Mouse (Mus musculus): ENCODE data around the gene Wfdc5.

Wfdc5 gene

DNA sequence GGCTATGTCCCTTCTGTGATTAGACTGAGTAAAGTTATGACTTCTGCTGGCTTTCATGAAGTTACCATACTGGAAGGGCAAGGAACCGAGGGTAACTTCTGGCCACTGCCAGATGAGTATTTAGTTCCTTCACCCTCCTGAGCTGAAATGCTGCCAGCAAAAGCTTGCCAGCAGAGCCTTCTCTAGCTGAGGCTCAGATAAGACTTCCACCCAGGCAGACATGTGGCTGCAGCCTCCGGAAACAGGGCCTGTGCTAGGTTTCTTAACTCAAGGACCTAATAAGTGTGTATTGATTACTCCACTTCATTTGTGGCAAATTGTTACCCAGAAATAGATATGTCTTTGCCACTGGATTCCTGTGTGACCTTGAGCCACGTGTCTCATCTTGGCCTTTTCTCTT lies 9.1 kb downstream of the Wfdc5 start:
- DNase-seq, result peak; percentile 24 to 33

DNA sequence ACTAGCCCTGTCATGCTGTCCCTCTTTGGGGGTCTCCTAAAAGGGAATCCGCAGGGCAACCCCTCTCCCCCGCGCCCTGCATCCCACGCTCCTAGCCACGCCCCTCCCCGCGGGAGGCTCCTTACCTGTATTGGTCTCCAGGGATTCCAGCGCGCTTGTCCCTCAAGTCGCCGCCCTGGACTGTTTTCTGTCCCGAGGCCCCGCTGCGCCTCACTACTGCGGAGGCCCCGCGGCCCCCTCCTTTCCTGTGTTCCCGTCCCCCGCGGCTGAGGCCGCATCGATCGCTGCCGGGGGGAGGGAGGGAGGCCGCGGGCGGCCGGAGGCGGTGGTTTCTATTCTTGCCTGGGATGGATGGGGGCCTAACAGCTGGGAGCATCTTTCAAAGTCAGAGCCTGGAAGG lies 11.6 kb downstream of the Wfdc5 start, which contains the start of gene Kcns1:
Gene Kcns1, minus strand, starts transcription at position 212 of the 400 bp plus-strand sequence.
- DNase-seq, result peak; percentile 19 to 28

DNA sequence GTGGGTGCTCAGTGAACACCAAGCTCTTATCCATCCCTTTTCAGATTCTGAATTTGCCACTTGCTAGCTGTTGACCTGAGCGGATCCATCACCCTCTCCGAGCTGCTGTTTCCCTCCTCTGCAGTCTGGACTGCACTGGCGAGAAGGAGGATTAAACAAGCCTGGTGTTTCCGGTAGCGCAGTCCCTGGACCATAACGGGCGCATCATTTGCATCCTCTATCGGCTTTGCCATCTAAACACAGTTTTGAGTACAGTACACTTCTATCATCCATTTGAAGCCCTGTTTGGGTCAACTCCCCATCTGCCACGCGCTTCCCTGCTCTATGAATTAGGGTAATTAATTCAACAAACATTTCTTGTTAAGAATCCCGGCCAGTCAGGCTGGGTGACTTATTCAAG lies 12.2 kb downstream of the Wfdc5 start:
- DNase-seq, result no peak

DNA sequence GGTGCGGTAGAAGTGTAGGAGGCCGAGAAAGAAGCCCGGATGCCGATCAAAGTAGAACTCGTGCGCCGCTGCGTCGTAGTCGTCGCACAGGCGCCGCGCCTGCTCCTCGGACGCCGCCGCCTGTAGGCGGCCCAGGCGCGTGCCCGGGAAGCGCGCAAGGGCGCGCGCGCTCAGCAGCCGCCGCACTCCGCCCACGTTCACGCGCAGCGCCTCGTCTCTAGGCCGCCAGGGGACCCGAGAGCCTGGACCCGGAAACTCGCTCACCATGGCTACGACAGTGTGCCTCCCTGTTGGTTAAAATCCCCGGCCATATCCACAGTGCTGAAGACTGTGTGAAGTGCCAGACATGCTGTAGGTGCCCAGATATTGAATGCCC lies 14.0 kb downstream of the Wfdc5 start:
- DNase-seq, result peak; percentile 26 to 29

DNA sequence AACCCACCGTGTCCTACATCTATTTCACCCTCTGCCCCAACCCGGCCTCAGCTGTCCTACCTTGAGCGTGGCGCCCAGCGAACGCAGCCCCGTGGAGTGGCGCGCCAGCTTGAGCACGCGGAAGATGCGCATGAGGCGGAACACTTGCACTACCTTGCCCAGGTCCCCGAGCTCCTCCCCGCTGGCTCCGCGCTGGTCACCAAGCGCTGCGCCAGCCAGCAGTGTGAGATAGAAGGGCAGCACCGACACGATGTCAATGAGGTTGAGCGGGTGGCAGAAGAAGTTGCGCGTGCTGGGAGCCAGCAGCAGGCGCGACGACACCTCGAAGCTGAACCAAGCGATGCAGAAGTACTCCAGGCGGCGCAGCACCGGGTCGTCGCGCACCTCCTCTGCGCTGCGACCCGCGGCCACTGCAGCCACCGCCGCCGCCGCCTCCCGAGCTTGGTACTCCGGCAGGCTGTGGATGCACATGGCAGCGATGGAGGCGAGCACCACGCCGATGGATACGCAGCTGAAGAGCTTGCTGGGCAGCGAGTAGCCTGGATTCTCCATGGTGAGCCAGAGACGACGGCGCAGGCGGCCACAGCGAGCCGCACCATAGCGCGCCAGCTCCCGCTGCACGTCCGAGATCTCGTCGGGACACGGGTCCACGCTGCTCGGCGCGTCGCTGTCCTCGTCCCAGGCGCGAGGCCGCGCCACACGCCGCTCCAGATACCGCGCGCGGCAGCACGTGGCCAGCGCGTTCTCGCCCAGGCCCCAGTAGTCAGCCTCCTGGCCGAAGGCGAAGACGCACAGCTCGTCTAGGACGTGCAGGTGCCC lies 14.6 kb downstream of the Wfdc5 start:
- peak; percentile 17 to 27 for DNase-seq

DNA sequence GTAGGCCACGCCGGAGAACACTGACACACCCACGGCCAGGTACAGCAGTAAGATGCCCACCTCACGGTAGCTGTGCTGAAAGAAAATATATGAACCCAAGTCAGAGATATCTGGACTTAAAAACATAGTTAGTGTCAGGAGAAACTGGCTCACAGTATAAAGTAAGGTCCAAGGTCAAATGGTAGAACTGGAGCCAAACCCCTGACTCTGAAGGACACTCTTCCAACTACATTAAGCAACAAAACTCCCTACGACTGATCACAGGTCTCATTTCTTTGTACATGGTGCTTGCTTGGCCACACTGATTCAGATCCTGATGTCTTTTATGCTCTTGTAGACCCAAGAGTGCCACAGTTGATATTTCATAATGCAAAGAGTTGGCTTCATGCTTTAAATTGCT lies 17.6 kb downstream of the Wfdc5 start:
- DNase-seq, result no peak

DNA sequence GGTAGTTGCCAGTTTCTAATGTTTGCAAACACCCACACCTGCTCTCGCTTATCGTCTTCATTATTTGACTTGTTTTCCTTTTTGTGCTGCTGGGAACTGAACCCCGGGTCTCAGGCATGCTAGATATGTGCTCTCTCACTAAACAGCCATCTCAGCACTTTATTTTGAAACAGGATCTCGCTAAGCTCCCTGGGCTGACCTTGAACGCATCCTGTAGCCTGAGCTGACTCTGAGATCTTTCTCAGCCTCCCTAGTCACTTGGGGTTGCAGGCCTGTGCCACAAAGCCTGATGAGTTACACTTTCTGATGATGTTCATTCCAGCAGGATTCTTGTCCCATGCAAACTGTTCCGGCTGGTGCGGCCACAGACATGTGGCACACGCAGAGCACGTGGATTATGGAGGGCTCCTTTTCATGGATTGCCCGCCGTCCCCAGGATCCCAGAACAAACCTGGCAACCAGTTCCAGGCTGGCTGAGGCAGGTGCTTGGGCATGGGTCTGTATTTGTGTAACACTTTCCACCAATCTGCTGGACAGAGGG lies 21.0 kb downstream of the Wfdc5 start:
- no peak for DNase-seq

DNA sequence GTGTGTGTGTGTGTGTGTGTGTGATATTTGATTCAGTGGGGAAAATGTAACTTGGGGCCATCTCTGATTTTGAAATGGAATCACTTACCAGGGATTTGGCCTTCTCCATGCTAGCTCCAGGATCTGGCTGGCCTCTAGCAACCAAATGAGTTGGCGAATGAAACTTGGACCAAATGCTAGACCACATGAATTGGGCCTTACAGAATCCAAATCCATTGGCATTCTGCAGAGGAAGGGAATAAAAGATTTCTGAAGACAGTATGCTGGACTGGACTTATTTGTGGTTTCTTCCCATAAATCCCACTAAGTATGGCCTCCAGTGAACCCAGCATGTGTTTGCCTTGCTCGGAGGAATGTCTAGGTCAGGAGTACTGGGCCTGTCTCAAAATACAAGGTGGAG lies 23.7 kb downstream of the Wfdc5 start:
- DNase-seq, result peak in 1 of 2 experiments; percentile 23

DNA sequence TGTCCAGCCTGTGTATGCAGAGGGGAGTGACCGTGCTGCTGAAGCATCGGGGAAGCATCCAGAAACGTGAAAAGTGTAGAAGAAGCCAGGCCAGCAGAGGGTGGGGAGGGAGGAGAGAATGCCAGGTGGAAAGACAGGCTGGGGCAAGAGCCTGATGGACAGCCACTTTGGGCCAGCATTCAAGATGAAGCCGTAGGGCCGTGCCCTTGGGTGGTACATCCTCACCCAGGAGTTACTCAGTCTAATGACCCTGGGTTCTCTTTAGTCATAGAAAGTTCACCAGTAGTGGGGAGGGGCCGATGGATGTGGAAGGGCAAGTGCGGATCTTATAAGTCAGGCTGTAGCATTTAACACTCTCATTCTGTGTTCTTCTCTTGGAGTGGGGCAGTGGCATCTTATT lies 26.4 kb downstream of the Wfdc5 start:
- DNase-seq, result no peak

DNA sequence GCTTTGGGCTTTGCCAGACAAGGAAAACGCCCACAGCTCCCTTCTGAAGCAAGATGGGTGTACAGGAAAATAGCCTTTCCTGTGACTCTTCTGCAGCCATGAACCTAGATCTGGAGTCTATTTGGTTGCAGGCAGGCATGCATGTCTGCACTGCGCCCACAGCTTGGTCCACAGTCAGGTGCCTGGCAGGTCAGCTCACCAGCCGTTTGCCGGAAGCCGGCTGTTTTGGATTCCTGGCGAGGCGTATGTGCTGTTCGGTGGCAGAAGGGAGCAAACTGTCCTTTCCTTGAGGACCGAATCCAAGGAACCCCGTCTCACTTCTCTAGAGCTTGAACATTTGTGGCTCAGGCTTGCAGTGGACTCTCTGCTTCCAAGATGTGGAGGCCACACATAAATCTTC lies 28.5 kb downstream of the Wfdc5 start:
- DNase-seq, result peak in 1 of 2 experiments; percentile 17

DNA sequence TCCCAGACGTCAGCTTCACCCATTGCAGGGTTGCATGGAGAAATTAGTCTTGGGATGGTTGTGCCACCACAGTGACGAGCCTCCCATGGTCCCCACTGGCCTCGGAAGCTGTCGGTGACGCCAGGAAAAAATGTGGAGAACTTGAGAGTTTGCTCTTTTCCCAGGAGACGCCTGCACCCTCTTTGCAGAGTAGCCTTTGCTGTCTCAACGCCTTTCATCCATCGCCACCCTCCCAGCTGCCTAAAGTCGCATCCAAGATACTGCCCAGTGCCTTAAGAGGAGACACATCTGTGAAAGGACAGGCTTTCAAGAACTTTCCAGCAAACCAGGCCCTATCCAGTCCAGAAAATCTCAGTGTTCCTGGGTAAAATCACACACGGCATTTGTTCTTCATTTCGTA lies 30.2 kb downstream of the Wfdc5 start:
- DNase-seq, result no peak

DNA sequence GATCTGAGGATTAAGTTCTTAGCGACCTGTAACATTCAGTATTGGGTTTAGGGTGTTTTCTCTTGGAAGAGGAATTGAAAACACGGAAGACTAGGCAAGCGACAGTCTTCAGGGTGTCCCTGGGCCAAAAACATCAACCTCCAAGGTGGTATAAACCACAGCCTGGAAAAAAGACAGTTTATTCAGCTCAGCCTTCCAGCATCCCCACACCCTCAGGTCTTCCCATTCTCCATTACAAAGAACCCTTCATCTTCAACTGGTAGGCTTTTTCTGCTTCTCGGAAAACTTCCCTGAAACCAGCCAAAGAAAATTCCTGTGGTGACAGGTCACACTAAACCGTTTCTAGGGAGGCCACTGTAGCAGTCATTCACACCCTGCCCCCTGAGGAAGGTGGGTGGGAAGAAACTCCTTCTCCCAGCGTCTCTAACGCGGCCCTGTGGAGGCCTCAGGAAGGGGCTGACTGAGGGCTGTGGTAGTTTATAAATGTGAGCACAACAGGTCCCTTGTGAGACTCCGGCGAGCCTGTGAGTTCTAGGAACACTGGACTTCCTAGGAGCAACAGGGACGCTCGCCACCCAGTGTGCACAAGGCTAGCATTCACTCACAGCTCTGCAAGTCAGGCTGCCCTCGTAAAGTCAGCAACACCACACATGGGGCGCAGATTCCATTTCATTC lies 32.3 kb downstream of the Wfdc5 start:
- DNase-seq, result no peak

DNA sequence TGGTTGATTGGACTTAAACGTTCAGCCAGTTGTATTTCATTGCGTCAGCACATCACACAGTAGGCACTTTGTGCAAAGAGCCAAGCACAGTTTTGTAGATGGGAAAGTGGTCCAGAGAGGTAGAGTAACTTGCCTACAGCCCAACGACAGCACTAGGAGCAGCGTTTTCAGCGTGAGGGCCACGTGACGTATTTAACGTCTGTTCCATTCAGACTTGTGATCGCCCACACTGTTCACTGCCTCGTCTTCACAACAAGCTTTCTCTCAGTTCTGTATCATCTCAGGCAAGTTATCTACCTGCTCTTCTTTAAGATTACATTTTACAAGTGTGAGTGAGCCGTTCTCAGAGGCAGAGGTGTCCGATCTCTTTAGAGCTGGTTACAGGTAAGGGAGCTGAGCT lies 36.0 kb downstream of the Wfdc5 start:
- DNase-seq, result no peak

DNA sequence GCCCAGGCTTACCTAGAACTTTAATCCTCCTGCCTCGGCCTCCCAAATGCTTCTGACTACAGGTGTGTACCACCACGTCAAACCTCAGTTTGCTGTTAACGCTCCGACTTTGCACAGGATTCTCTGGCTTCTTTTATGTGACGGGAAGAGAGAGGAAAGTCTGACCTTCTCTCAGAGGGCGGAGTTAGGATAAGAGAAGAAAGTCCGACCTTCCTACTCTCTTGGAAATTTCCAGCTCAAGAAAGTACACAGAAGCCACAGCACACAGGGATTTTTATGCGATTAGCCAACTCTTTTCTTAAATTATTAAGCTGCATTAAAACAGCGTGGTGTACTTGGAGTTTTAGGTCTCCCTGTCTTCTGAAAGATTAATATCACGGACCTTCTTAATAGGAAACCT lies 38.0 kb downstream of the Wfdc5 start:
- DNase-seq, result no peak

DNA sequence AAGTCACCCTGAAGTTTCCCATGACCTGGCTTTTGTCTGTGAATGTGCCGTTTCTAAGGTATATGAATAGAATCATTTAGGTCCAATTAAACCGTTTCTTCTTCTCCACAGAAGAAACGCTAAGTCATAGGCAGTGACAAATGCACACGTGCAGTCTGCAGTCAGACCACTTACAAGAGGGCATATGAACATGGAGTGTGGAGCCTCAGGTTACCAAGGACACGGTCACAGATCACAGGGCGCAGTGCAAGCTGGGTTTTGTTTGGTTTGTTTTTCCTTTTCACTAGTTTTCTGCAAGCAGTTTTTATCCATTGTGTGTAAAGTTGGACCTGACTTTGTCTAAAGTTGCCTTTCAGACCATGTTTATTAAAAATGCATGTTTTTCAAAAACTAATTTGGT lies 38.5 kb downstream of the Wfdc5 start:
- no peak for DNase-seq

DNA sequence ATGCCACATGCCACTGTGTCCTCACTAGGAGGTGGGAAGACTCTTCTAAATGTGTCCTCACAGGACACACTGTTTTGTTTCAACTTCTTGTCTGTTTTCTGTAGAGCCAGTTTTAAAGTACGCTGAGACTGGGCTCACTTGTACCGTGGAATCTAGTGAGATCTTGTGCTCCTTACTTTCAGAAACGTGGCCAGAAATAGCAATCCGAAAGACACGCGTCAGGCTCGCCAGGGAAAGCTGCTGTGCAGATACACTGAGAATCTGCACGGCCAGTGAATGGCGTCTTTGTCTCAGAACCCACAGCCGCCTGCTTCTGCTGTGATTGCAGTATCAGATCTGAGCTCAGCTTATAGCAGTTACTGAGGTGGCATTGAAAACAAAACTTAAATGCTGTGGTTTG lies 40.5 kb downstream of the Wfdc5 start:
- DNase-seq, result no peak

DNA sequence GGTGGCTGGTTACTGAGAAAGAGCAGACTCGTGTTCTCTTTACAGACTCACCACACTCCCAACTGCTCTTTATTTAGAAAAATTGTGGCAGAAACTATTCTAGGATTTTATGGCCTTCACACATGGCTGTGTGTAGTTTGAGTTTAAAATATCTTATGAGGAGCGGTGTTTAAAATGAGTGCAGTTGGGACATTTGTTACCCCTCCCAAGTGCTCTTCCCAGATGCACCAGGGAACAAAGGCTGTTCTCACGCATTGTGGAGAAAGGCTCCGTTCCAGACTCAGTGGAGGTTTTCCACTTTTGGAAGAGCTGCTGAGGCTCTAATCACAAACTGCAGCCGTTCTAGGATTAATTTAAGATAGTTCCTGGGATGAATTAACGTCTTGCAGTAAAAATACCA lies 44.8 kb downstream of the Wfdc5 start:
- no peak for DNase-seq

DNA sequence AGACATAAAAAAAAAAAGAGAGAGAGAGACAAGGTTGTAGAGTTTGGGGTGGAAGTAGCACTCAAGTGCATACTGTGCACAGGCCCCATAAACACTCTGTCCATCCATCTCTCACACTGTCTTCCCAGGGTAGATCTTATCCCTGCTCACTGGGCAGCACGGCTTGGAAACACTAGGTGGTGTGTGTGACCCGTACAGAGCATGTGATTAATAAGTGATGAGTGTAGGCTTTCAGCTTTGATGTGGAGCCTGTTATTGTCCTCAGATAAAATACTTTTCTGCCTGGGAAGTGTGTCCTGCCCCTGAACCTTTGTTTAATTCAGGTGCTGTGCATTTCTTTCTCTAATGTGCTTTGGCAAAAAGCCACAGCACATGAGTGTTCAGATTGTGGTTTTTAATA lies 46.1 kb downstream of the Wfdc5 start:
- no peak for DNase-seq

DNA sequence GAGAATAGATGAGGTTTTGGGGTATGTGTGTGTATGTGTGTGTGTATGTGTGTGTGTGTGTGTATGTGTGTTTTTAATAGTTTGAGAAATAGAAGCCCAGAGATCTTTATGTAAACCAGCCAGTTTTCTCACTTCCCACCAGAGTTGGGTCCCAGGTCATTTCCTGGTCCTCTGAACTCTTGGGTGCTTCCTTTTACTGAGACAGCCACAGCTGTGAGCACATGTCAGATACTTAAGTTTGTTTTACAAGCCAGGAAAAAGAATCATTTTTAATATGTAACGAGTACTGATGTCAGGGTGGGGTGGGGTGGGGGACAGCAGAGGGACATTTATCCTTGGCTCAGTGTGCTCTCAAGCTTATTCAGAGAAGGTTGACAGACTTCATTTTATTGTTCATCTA lies 47.2 kb downstream of the Wfdc5 start:
- no peak for DNase-seq

DNA sequence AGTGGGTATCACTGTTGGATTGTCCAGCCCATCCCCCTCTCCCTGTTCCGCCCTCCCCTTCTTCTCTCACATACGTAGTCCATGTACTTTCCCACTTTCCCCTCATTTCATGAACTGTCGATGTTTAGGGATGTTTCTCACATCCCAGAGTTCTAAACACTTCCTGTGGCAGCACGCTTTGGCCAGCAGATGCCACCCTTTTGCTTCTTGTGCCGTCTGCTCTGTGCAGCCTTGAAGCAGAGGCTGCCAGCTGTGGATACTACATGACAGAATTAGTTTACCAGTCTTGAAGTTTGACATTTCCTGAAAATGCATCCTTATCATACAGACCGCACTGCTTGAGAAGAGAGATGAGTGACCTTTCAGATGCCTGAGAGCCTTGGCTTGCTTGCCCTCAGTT lies 48.0 kb downstream of the Wfdc5 start:
- peak; percentile 26 to 43 for DNase-seq

DNA sequence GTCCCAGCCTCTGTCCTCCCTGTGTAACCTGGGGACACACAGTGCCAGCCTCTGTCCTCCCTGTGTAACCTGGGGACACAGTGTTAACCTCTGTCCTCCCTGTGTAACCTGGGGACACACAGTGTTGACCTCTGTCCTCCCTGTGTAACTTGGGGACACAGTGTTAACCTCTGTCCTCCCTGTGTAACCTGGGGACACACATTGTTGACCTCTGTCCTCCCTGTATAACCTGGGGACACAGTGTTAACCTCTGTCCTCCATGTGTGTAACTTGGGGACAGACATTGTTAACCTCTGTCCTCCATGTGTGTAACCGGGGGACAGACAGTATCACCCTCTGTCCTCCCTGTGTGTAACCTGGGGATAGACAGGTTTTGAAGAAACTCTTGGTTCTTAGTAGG lies 51.0 kb downstream of the Wfdc5 start:
- no peak for DNase-seq

DNA sequence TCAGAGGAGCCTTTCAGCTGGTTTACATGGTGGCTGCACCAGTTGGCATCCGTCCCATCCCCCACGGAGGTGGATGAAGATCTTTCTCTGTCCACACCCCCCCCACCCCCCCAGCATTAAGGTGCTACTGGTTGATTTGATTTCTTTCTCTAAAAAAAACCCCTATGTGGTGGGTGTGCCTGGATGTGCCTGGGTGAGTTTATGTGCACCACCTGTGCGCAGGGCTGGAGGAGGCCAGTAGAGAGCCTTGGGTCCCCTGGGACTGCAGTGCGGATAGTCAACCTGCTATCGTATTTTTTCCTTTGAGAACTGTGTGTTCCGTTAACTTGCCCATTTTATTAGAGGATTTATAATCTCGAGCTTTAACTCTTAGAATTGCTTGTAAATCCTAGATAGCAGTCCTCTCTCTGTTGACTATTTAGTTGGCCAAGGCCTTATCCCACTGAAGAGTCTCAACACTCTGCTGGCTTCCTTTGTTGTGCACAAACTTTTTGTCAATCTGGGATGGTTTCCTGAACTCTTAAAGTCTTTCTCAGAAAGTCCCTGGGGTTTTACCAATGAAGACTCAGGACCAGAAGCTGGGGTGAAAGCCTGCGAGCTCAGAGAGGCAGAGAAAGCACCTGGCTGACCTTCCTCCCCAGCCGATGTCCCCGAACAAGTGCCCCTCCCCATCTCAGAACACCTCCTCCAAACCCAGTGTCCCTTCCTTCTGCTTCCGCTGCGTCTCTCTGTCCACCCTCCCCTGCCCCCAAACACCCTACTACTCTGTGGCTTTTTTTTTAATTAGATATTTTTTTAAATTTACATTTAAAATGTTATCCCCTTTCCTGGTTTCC lies 53.7 kb downstream of the Wfdc5 start:
- peak; percentile 29 to 39 for DNase-seq

DNA sequence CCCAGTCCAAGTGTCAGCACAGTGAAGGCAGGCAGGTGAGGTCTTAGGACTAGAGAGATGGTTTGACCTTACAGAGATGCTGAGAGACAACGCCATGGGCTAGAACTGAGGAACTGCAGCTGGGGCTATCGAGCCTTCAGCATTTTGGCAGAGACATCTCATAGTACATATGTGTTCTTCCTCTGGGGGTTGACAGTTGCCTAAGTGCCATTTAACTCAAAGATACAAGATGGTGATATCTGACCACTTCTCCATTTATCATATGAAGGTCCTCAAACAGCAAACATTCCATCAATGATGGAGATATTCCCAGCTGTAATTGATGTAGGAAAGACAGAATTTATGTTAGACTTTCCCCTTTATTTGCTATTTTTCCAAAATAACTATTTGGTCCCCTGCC lies 55.2 kb downstream of the Wfdc5 start:
- DNase-seq, result no peak
